Mouse (Mus musculus): ENCODE data around the gene Tsfm. TPM values are rescaled to one million over a fixed set of nuclear protein-coding genes. Genes with fewer than 3 reads are reported as not detected.
A peak's percentile ranks its signal among the peaks of the same experiment; 100 is the strongest.

Tsfm gene
- total and polyA plus RNA-seq, 2 experiments from 2014 or later = 49.0 to 62.7 TPM

DNA sequence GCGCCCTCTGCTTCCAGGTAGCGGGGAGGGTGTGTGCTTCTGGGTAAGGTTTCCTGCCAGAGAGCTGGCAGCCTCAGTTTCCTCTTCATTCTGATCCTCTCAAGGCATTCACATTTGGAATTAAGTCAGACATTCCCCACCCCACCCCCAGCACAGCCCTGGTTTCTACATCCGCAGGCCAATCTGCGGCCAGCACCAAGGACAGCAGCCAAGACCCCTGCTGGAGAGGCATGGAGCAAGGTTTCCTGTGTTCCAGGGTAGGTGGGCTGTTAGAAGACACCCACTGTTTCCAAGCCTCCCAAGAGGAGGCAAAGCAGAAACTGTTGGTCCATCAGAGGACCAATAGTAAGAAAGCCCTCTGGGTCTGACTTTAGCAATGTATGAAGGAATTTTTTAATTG, 24.0 kb upstream of the Tsfm start:
- no peak overlapping the region for H3K4me3 ChIP-seq (ENCODE audit: low read length)
- no peak overlapping the region for H3K9ac ChIP-seq (replicated peaks; ENCODE audit: low read length)
- peaks cover 12% of the 10 kb centered on the region; the same call in 1 of the 2 replicates for H3K27me3 ChIP-seq (ENCODE audit: insufficient read depth, low read length)
- no peaks in the 10 kb centered on the region; the same call in 1 of the 2 replicates for H3K4me1 ChIP-seq (ENCODE audit: insufficient read depth, low read length)
- ATAC-seq (no peak), DNase-seq (ENCODE audit: low spot score) (no peak)
- no peak overlapping the region for H3K4me2 ChIP-seq (ENCODE audit: low read depth, low read length)
- WGBS = 59% methylated on average over 4 of the region's 4 CpGs
- H3K9me3 ChIP-seq (ENCODE audit: low read length) = no peaks in the 10 kb centered on the region
- TF ChIP-seq CTCF (IDR thresholded peaks at IDR 0.05; ENCODE audit: low read depth) = no peak
- no peak overlapping the region for H3K27ac ChIP-seq
- peaks cover 35% of the 10 kb centered on the region for H3K36me3 ChIP-seq (ENCODE audit: insufficient read depth, low read length)

DNA sequence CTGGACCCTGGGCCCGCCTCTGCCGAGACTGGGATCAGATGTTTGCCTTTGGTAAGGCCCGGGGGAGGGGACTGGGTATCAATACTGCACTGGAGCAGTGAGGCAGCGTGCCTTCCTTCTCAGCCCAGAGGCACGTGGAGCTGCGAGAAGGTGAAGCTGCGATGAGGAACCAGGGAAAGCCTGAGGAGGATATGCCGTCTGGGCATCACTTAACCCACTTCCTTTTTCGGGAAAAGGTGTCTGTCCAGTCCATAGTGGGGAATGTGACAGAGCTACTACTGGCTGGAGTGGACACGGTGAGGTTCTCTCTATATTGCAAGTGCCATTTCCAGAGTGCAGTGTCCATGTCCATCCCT, 19.5 kb upstream of the Tsfm start:
- H3K4me3 ChIP-seq (ENCODE audit: low read length) = no peak overlapping the region

DNA sequence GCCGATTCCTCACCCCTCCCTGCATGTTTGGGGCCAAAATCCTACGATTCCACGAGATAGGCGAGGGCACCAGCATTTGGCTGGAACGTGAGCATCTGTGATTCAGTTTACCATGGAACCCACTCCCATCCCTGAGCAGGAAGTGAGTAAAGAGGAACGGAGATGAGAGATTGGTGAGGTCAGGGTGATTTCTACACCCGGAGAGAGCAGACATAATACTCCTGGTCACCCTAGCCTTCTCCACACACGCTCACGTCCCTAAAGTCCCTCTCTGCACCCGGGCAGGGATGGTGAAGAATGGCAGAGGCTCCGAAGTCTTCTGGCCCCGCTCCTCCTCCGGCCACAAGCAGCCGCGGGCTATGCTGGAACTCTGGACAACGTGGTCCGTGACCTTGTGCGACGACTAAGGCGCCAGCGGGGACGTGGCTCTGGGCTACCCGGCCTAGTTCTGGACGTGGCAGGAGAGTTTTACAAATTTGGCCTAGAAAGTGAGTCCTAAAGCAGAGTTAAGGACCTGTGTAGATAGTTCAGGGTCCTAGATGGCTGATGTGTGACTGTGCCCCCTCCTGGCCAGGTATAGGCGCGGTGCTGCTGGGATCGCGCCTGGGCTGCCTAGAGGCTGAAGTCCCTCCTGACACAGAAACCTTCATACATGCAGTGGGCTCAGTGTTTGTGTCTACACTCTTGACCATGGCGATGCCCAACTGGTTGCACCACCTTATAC, 18.9 kb upstream of the Tsfm start:
- Histone ChIP-seq H3K4me3 (ENCODE audit: low read length) (peak overlapping the region; percentile 0; the same call in 1 of the 2 replicates), H3K9me3 (ENCODE audit: low read length) (no peaks in the 10 kb centered on the region), H3K36me3 (ENCODE audit: insufficient read depth, low read length) (peaks cover 7% of the 10 kb centered on the region; the same call in 1 of the 2 replicates), H3K27ac (no peak overlapping the region), H3K4me2 (ENCODE audit: low read depth, low read length) (peak overlapping the region; percentile 8; the same call in 1 of the 2 replicates), H3K9ac (replicated peaks; ENCODE audit: low read length) (no peak overlapping the region), H3K27me3 (ENCODE audit: insufficient read depth, low read length) (peaks cover 26% of the 10 kb centered on the region; the same call in 1 of the 2 replicates), H3K4me1 (ENCODE audit: insufficient read depth, low read length) (peaks cover 6% of the 10 kb centered on the region; the same call in 1 of the 2 replicates)
- WGBS = 4% methylated on average over 29 of the region's 29 CpGs
- ATAC-seq (0 out of 2 replicates have a peak, but pooled peaks have one; percentile 11), DNase-seq (ENCODE audit: low spot score) (no peak)
- peak; percentile 38 for TF ChIP-seq CTCF (IDR thresholded peaks at IDR 0.05; ENCODE audit: low read depth)

More for the DNA sequence above, 19.5 kb upstream of the Tsfm start:
- DNase-seq (ENCODE audit: low spot score) = no peak
- no peak for ATAC-seq
- no peak overlapping the region for H3K27ac ChIP-seq
- no peak overlapping the region for H3K4me2 ChIP-seq (ENCODE audit: low read depth, low read length)
- H3K36me3 ChIP-seq (ENCODE audit: insufficient read depth, low read length) = peaks cover 12% of the 10 kb centered on the region; the same call in 1 of the 2 replicates
- WGBS = 24% methylated on average over 10 of the region's 10 CpGs
- H3K27me3 ChIP-seq (ENCODE audit: insufficient read depth, low read length) = peaks cover 26% of the 10 kb centered on the region; the same call in 1 of the 2 replicates
- peaks cover 6% of the 10 kb centered on the region; the same call in 1 of the 2 replicates for H3K4me1 ChIP-seq (ENCODE audit: insufficient read depth, low read length)
- no peak for TF ChIP-seq CTCF (IDR thresholded peaks at IDR 0.05; ENCODE audit: low read depth)
- H3K9ac ChIP-seq (replicated peaks; ENCODE audit: low read length) = no peak overlapping the region
- H3K9me3 ChIP-seq (ENCODE audit: low read length) = no peaks in the 10 kb centered on the region

DNA sequence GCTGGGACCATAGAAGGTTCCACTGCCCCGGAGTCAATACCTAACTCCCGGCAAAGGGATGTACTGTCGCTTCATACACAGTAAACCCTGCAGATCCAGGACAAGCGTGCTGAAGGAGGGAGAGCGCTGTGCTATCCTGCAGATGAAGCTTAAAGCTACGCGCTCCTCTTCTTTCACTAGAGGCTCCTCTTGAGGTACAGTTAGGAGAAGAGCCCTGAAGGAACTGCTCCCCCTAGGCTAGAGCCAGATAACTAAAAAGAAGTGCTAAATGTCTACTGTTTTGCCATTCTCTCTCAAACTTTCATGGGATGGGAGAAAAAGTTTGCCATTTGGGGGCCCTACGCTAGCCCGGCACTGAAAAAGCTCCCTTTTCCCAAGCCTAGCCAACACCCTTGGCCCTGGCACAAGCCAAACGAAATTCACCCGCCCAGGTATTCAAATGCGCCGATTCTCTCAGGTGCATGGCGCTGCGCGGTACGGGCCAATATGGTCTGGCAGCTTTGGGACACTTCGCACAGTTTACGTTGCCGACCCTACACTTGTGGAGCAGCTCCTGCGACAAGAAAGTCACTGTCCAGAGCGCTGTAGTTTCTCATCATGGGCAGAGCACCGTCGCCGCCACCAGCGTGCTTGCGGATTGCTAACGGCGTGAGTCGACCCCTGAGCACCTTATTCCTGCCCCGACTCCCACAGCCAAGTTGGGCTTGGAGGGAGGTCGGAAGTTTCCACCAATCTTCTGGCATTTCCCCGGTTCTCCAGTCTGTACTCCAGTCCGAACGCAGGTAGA, 18.2 kb upstream of the Tsfm start:
- no peak for ATAC-seq
- H3K9me3 ChIP-seq (ENCODE audit: low read length) = no peaks in the 10 kb centered on the region
- H3K27ac ChIP-seq = no peak overlapping the region
- H3K9ac ChIP-seq (replicated peaks; ENCODE audit: low read length) = no peak overlapping the region
- H3K4me2 ChIP-seq (ENCODE audit: low read depth, low read length) = peak overlapping the region; percentile 8; the same call in 1 of the 2 replicates
- no peaks in the 10 kb centered on the region; the same call in 1 of the 2 replicates for H3K36me3 ChIP-seq (ENCODE audit: insufficient read depth, low read length)
- WGBS = 6% methylated on average over 35 of the region's 35 CpGs
- H3K4me3 ChIP-seq (ENCODE audit: low read length) = 0 out of 2 replicates have a peak overlapping the region, but pooled peaks have one; percentile 0
- 0 out of 2 replicates have a peak, but pooled peaks have one; percentile 3 for TF ChIP-seq CTCF (IDR thresholded peaks at IDR 0.05; ENCODE audit: low read depth)
- no peak for DNase-seq (ENCODE audit: low spot score)
- H3K4me1 ChIP-seq (ENCODE audit: insufficient read depth, low read length) = peaks cover 6% of the 10 kb centered on the region; the same call in 1 of the 2 replicates
- peaks cover 26% of the 10 kb centered on the region; the same call in 1 of the 2 replicates for H3K27me3 ChIP-seq (ENCODE audit: insufficient read depth, low read length)

DNA sequence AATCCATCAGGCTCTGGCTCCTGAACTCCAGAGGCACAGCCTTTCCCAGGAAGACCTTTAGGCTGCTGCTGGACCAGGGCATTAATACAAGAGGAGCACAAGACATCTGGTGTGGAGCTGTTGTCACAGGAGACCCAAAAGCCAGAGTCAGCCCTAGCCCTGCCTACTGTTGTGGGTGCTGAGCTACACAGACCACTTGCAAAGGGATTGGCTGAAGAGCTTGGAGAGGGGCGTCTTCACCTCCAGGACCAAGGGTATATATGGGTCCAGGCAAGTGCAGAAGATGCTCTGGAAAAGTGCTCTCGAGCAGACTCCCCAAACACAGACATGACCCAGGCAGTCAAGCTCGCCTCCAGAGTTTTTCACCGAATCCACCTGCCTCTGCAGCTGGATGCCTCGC, 17.3 kb upstream of the Tsfm start, which contains the start of gene Cyp27b1:
TSS of gene Cyp27b1 (plus strand) at position 297 of the 400 bp plus-strand sequence.
- H3K4me3 ChIP-seq (ENCODE audit: low read length) = no peak within 1 kb of the TSS
- WGBS = 32% methylated on average over 5 of the region's 5 CpGs
- peaks cover 6% of the 10 kb centered on the region; the same call in 1 of the 2 replicates for H3K4me1 ChIP-seq (ENCODE audit: insufficient read depth, low read length)
- ATAC-seq = no peak
- H3K27me3 ChIP-seq (ENCODE audit: insufficient read depth, low read length) = peaks cover 26% of the 10 kb centered on the region; the same call in 1 of the 2 replicates
- no peak for TF ChIP-seq CTCF (IDR thresholded peaks at IDR 0.05; ENCODE audit: low read depth)
- H3K27ac ChIP-seq = no peak within 1 kb of the TSS
- no peak for DNase-seq (ENCODE audit: low spot score)
- no peaks in the 10 kb centered on the region for H3K36me3 ChIP-seq (ENCODE audit: insufficient read depth, low read length)
- no peaks in the 10 kb centered on the region for H3K9me3 ChIP-seq (ENCODE audit: low read length)
- no peak within 1 kb of the TSS for H3K9ac ChIP-seq (replicated peaks; ENCODE audit: low read length)
- H3K4me2 ChIP-seq (ENCODE audit: low read depth, low read length) = peak within 1 kb of the TSS; percentile 8; the same call in 1 of the 2 replicates

DNA sequence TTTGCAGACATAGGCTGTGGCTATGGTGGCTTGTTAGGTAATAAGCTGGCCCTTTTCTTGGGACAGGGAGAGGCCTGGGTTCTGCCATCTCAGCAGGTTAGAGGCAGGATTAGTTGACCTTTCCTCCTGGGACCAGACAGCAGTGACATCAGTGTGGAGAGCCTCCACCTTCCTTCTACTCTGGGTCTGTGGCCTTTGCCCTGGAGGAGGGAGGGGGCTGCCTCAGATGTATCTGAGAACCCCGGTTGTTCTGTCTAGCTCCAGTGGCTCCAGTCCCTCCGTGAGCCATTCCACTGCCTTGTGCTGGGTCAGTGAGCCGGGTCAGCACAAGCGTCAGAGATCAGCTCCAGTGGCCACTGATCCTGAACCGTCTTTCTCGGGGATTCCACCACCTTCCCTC, 12.5 kb upstream of the Tsfm start:
- 81% methylated on average over 6 of the region's 6 CpGs for WGBS
- Histone ChIP-seq H3K36me3 (ENCODE audit: insufficient read depth, low read length) (no peaks in the 10 kb centered on the region), H3K4me1 (ENCODE audit: insufficient read depth, low read length) (no peaks in the 10 kb centered on the region), H3K27me3 (ENCODE audit: insufficient read depth, low read length) (peaks cover 9% of the 10 kb centered on the region; the same call in 1 of the 2 replicates), H3K9me3 (ENCODE audit: low read length) (no peaks in the 10 kb centered on the region), H3K27ac (no peak overlapping the region), H3K4me2 (ENCODE audit: low read depth, low read length) (no peak overlapping the region), H3K9ac (replicated peaks; ENCODE audit: low read length) (no peak overlapping the region), H3K4me3 (ENCODE audit: low read length) (no peak overlapping the region)
- TF ChIP-seq CTCF (IDR thresholded peaks at IDR 0.05; ENCODE audit: low read depth) = no peak
- no peak for ATAC-seq
- no peak for DNase-seq (ENCODE audit: low spot score)

Data from hindbrain, postnatal 0 days (tissue).